Mouse (Mus musculus) bone marrow, adult 2 months (tissue): ENCODE measurements at regions not wholly inside any gene's neighbourhood (a gene's known extent, or its start where the extent isn't known, plus 50 kb on each side); places are given as distances from the start of the nearest gene placed in this dataset.
A peak's percentile ranks its signal among the peaks of the same experiment; 100 is the strongest.

Experiments used
- H3K27ac ChIP-seq: fragments of 200-500 bp; 2 replicates; pipeline ENCODE4 v1.5.1; 2012; ENCODE audit warnings: low read depth, mild to moderate bottlenecking, control low read depth, inconsistent platforms, low read length; ENCODE audit not compliant: control insufficient read depth, poor library complexity, insufficient read depth
- H3K4me1 ChIP-seq: fragments of 200-500 bp; 2 replicates; pipeline ENCODE4 v1.6.1; 2011; ENCODE audit warnings: low read length; ENCODE audit not compliant: control insufficient read depth, insufficient read depth
- H3K4me3 ChIP-seq: fragments of 200-500 bp; replicated peaks from 2 replicates; pipeline ENCODE3; 2011; ENCODE audit warnings: mild to moderate bottlenecking, low read depth, low read length, control low read depth; ENCODE audit not compliant: control insufficient read depth
- CTCF ChIP-seq: fragments of 200-500 bp; IDR thresholded peaks from 2 replicates; pipeline ENCODE4 v1.5.1; 2011; ENCODE audit warnings: low read length, control low read depth; ENCODE audit not compliant: control insufficient read depth, insufficient read depth
- POLR2A ChIP-seq: fragments of 200-500 bp; IDR thresholded peaks from 2 replicates; pipeline ENCODE4 v1.6.1; 2011; ENCODE audit warnings: low read depth, mild to moderate bottlenecking, control low read depth, low read length, borderline replicate concordance; ENCODE audit not compliant: control insufficient read depth
- WGBS: fragments of 180-500 bp; shearing (Covaris S2); methylation state at CpG from one replicate; pipeline ENCODE4 v1.1.7; 2018; 5-methylcytosine and 5-hydroxymethylcytosine counted together

- 84% methylated on average over 12 of the region's 12 CpGs for WGBS
- H3K27ac ChIP-seq, result no peak overlapping the region
- no peak for TF ChIP-seq POLR2A
- TF ChIP-seq CTCF, result no peak
- H3K4me1 ChIP-seq, result no peaks in the 10 kb centered on the region
- no peak overlapping the region for H3K4me3 ChIP-seq
These were observed 77.1 kb downstream of the Utp18 start for GRCm38 (mm10) chr11:93808431-93808830.

GRCm38 (mm10) chr11:93807205-93807604 lies 78.4 kb downstream of the Utp18 start:
- H3K4me3 ChIP-seq, result no peak overlapping the region
- no peak overlapping the region for H3K27ac ChIP-seq
- TF ChIP-seq POLR2A, result no peak
- no peak for TF ChIP-seq CTCF
- 36% methylated on average over 2 of the region's 2 CpGs for WGBS
- H3K4me1 ChIP-seq, result no peaks in the 10 kb centered on the region

GRCm38 (mm10) chr11:93771143-93771940 lies 114.2 kb downstream of the Utp18 start:
- no peak for TF ChIP-seq CTCF
- no peak for TF ChIP-seq POLR2A
- no peak overlapping the region for H3K4me3 ChIP-seq
- H3K27ac ChIP-seq, result no peak overlapping the region
- no peaks in the 10 kb centered on the region for H3K4me1 ChIP-seq
- 43% methylated on average over 5 of the region's 5 CpGs for WGBS

- H3K4me3 ChIP-seq, result no peak overlapping the region
- whole genome bisulfite sequencing, result 82% methylated on average over 4 of the region's 4 CpGs
- H3K27ac ChIP-seq, result no peak overlapping the region
- TF ChIP-seq CTCF (no peak), POLR2A (no peak)
- H3K4me1 ChIP-seq, result no peaks in the 10 kb centered on the region
These were observed 119.6 kb downstream of the Utp18 start for GRCm38 (mm10) chr11:93765961-93766360.

- Histone ChIP-seq H3K27ac (no peak overlapping the region), H3K4me3 (no peak overlapping the region), H3K4me1 (no peaks in the 10 kb centered on the region)
- 14% methylated on average over 18 of the region's 18 CpGs for WGBS
- TF ChIP-seq POLR2A (no peak), CTCF (0 out of 2 replicates have a peak, but pooled peaks have one; percentile 18)
These were observed 122.6 kb downstream of the Utp18 start for GRCm38 (mm10) chr11:93762832-93763530.

- H3K4me1 ChIP-seq, result no peaks in the 10 kb centered on the region
- no peak for TF ChIP-seq CTCF
- no peak for TF ChIP-seq POLR2A
- 74% methylated on average over 7 of the region's 7 CpGs for whole genome bisulfite sequencing
- no peak overlapping the region for H3K4me3 ChIP-seq
- H3K27ac ChIP-seq, result no peak overlapping the region
These were observed 127.7 kb downstream of the Utp18 start for GRCm38 (mm10) chr11:93757825-93758224.

GRCm38 (mm10) chr11:93736618-93737017 lies 148.9 kb downstream of the Utp18 start:
- WGBS, result 86% methylated on average over 10 of the region's 10 CpGs
- Histone ChIP-seq H3K4me1 (no peaks in the 10 kb centered on the region), H3K4me3 (no peak overlapping the region), H3K27ac (no peak overlapping the region)
- no peak for TF ChIP-seq CTCF

- WGBS, result 9% methylated on average over 11 of the region's 11 CpGs
- TF ChIP-seq POLR2A (no peak), CTCF (no peak)
- no peak overlapping the region for H3K27ac ChIP-seq
- H3K4me3 ChIP-seq, result no peak overlapping the region
- H3K4me1 ChIP-seq, result no peaks in the 10 kb centered on the region; the same call in 1 of the 2 replicates
These were observed 151.9 kb downstream of the Utp18 start for GRCm38 (mm10) chr11:93733568-93734185.
